Mouse (Mus musculus): ENCODE results near the gene Vps11.
"Not testable (repeated sequence)": the region's sequence is repeated elsewhere in the genome, so short reads cannot be mapped to it uniquely, and the experiment has no call there.

DNA sequence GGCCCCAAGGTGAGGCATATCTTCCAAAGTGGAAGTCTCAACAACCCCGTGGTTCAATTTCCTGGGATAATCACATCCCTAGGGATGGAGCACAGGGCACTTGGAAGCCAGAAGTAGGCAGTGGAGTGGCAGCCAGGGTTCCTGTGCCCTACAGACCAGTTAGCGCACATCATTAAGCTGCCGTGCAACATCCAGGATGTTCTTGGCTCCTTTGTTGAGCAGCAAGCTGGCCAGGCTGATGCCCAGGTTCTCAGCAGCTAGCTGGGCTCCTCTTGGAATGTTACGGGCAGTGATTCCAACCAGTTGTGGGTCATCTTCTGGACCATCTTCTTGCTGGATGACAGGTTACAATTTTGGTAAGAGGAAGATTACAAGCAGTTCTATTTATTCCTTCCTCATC is 25.0 kb downstream of the Vps11 start:
- not testable (repeated sequence) for TF ChIP-seq CTCF, EP300 (IDR thresholded peaks at IDR 0.05; ENCODE audit: low read depth)

Data from heart, postnatal 0 days (tissue).